Mouse (Mus musculus) heart, postnatal 36 days (tissue): Measurements from ENCODE around the gene 5330417C22Rik. TPM values are rescaled to one million over a fixed set of nuclear protein-coding genes. Genes with fewer than 3 reads are reported as not detected.
"Not testable (repeated sequence)": the region's sequence is repeated elsewhere in the genome, so short reads cannot be mapped to it uniquely, and the experiment has no call there.

Experiments used
- DNase-seq, 2 experiments: peaks; one replicate each; pipeline ENCODE4 v3.0.0; 2021 to 2022
- intact Hi-C: fragments of 180-260 bp; cut with DNase I; formaldehyde crosslinking; loops from one replicate; pipeline ENCODE4 v1.15.1; 2025
- total RNA-seq, 2 experiments: library from RNA; stranded (reverse); gene quantifications; 2 replicates each; pipeline ENCODE4 v1.2.3; 2021

5330417C22Rik gene
- not detected for total RNA-seq

DNA sequence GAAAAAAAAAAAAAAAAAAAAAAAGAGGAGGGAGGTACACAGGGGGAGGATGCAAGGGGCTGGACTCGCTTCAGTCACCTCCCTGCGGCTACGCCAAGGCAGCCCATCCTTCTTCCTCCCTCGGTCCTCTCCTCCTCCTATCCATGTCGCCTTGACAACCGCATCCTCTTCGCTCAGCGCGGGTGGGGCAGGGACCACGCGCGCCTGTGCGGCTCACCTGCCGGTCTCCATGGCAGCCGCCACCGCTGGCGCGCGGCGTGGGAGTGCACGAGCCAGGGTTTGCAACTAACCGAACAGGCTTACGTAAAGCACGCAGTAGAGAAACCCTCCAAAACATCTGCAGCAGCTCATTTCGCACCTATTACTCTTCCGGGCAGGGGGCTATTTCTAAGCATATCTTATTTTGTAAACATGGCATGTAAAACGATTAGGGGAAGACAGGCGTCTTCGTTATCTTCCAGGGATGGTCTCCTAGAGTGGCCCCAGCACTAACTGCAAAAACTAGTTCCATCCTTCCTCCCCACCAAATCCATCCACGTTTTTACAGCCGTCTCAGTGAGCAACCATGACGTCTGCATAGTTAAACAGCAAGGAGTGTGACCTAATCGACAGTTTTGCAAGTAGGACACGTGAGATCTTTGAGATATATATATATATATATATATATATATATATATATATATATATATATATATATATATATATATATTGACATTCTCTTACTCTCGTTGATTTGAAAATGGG is at the start of gene 5330417C22Rik:
5330417C22Rik (minus strand) TSS at position 20 of the 744 bp plus-strand sequence.
- DNase-seq = peak; percentile 4 to 12
- intact Hi-C loops = loop anchor here (1.0 kb wide), 1 partner anchor 18 kb away; no protein-coding TSS in a partner anchor

- intact Hi-C loops = no loop called here
- no peak for DNase-seq
These were observed 48.2 kb upstream of the 5330417C22Rik start for GRCm38 (mm10) chr3:108584580-108584979.

GRCm38 (mm10) chr3:108574018-108574417 is 37.7 kb upstream of the 5330417C22Rik start:
- no peak for DNase-seq
- intact Hi-C loops = loop anchor here (5.0 kb wide), 1 partner anchor 78 kb away; the partner anchor contains the start of gene Clcc1

DNA sequence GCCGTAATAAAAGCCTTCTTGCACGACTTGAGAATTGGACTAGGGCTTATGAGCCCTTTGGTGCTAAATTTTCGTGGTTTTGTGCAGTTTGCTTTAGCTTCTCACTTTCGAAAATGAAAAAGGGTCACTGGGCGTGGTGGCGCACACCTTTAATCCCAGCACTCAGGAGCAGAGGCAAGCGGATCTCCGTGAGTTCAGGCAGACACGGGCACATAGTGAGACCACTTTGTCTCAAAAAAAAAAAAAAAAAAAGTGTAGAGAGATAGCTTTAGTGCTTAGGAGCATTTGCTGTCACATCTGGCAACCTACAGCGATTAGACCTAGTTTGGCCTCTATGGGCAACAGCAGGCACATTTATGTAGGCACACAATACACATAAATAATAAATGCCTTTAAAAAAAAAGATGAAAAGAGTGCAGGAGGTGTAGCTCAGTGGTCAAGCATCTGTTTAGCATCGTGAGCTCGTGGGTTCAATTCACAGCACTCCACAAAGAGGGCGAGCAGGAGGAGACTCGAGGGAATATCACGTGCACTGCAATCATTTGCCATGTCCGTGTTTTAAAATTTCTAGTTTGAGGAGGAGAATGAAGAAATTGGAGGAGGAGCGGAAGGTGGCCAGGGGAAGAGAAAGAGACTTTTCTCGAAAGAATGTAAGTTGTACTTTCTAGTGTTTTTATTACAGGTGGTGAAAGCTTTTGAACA is 36.1 kb upstream of the 5330417C22Rik start:
- DNase-seq = no peak
- intact Hi-C loops = loop anchor here (1.0 to 5.0 kb wide), 2 partner anchors 18 to 80 kb away; partner anchors contain the start of gene Clcc1

GRCm38 (mm10) chr3:108571443-108572294 is 35.3 kb upstream of the 5330417C22Rik start, which contains the start of gene Taf13:
Gene Taf13, plus strand, starts transcription at chr3:108571698.
- peak; percentile 97 to 98 for DNase-seq
- intact Hi-C loops = loop anchor here (1.0 to 5.0 kb wide), 2 partner anchors 17 to 81 kb away; partner anchors contain the start of gene Clcc1

DNA sequence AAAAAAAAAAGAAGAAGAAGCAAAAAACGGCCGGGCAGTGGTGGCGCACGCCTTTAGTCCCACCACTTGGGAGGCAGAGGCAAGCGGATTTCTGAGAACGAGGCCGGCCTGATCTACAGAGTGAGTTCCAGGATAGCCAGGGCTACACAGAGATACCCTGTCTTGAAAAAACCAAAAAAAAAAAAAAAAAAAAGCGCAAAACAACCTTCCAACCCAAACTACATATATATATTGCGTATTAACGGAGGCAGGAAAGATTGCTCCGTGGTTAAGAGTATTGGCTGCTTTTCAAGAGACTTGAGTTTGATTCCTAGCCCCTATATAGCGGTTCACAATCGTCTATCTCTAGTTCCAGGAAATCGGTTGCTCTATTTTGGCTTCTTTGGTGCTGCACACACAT is 34.5 kb upstream of the 5330417C22Rik start:
- intact Hi-C loops = loop anchor here (5.0 kb wide), 1 partner anchor 81 kb away; the partner anchor contains the start of gene Clcc1
- no peak for DNase-seq

DNA sequence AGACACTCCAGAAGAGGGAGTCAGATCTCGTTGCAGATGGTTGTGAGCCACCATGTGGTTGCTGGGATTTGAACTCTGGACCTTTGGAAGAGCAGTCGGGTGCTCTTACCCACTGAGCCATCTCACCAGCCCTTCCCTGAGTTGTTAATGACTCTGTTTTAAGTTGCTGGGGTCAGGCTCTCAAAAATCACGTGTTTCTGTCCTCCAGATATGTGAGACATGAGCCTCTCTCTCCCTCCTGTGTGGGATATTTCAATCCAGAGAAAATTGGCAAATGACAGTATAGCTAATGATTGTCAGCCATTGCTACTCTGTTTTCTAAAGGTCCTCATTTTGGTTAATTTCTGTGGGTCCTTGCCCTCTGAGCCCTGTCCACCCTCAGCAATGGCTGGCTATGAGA is 33.3 kb upstream of the 5330417C22Rik start:
- DNase-seq = not testable (repeated sequence)
- intact Hi-C loops = loop anchor here (5.0 kb wide), 1 partner anchor 83 kb away; the partner anchor contains the start of gene Clcc1

- intact Hi-C loops = no loop called here
- DNase-seq = no peak
These were observed 31.9 kb upstream of the 5330417C22Rik start for GRCm38 (mm10) chr3:108567990-108568877.

- peak; percentile 78 to 83 for DNase-seq
- intact Hi-C loops = loop anchor here (1.0 kb wide), 1 partner anchor 162 kb away; no protein-coding TSS in a partner anchor
These were observed 27.0 kb upstream of the 5330417C22Rik start for GRCm38 (mm10) chr3:108563309-108563708.

- intact Hi-C loops = loop anchor here (1.0 kb wide), 1 partner anchor 162 kb away; no protein-coding TSS in a partner anchor
- DNase-seq = peak; percentile 22 to 42
These were observed 26.5 kb upstream of the 5330417C22Rik start for GRCm38 (mm10) chr3:108562777-108563271.

DNA sequence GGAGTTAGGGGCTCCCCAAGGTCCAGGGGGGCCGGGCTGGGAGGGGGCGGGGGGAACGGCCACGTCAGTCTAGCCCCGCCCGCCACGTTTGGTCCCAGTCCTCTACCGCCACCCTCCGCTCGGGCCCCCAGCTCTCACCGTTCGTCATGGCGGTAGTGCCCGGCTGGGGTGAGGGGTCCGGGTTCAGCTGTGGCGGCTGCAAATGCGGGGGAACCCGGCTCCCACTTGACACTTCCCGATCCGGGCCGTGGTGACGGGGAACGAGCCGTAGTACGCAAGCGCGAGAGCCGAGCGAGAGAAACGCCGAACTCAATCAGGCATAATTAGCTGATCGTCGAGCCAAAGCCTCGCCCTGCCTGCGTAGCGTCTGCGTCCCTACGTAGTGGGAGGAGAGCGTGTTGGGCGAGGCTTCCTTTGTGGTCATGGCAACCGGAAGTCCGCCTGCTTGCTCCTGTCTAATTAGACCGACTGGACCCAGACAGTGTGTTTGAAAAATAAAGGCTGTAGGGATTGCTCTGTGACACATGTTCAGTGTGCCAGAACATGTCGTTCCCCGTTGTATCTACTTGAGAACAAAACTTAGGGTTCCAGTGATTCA is 25.9 kb upstream of the 5330417C22Rik start, which contains the start of gene Tmem167b:
Tmem167b (minus strand) TSS at position 334 of the 598 bp plus-strand sequence.
- peak; percentile 95 to 97 for DNase-seq
- intact Hi-C loops = no loop called here

DNA sequence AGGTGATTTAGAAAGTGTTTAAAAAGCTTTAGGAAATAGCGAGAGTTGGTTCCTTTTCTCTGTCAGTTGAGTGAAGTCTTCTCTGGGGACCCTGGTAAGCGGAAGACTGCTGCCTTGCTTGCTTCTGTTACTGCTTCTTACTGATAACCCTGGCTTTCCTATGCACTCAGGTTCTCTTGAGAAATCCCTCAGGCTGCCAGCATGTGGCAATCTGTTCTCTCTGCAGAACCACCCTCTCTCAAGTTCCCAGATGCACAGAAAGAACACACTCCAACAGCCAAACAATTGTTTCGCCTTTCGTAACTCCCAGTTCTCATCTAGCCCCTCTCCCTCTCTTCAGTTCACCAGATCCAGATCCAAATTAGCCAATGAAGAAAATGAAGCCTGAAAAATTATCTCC is 21.6 kb upstream of the 5330417C22Rik start:
- intact Hi-C loops = loop anchor here (10.0 kb wide), 2 partner anchors 273 to 353 kb away; partner anchors contain the start of genes Cyb561d1 and Sort1
- no peak for DNase-seq

GRCm38 (mm10) chr3:108554587-108555312 is 18.4 kb upstream of the 5330417C22Rik start:
- intact Hi-C loops = loop anchor here (1.0 to 10.0 kb wide), 4 partner anchors 17 to 350 kb away; partner anchors contain the start of genes Cyb561d1 and Sort1
- DNase-seq = peak; percentile 89 to 94

DNA sequence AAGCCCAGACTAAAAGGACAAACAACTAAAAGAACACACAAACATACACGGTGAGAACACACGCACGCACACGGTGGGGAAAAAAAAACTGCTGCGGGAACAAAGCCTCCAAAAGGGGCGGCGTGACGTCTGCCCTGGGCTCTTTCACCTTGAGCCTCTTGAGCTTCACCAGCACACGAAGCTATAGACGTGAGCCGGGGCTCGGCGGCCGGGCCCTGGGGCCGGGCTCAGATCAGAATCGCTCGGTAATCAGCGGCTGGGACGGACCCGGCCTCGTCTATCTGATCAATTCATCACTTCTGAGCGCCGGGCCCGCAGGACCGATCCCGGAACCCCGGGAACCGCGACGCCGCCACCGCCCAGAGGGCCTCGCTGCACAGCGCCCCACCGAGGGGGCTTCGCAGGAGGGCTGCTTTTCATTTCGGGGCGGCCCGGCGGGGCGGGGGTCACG is 17.8 kb upstream of the 5330417C22Rik start:
- no peak for DNase-seq
- intact Hi-C loops = loop anchor here (1.0 to 10.0 kb wide), 4 partner anchors 17 to 349 kb away; partner anchors contain the start of genes Cyb561d1 and Sort1

DNA sequence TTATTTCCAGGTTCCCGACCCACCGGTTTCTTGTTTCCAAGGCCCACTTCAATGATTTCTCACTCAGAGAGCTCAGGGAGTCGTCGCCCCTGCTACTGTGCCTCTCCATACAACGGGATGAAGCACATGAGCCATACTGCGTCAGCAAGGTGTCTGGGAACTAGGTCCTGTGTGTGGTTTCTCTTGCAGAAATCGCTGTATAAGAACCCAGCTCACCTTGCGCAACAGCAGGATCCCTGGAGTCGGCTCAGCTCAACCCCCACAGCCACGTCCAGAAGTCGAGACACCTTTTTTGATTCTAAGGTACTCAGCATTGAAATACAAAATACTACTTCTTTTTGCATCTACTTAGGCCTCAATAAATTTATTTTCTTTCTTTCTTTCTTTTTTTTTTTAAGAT is 6.0 kb upstream of the 5330417C22Rik start:
- intact Hi-C loops = no loop called here
- DNase-seq = no peak

DNA sequence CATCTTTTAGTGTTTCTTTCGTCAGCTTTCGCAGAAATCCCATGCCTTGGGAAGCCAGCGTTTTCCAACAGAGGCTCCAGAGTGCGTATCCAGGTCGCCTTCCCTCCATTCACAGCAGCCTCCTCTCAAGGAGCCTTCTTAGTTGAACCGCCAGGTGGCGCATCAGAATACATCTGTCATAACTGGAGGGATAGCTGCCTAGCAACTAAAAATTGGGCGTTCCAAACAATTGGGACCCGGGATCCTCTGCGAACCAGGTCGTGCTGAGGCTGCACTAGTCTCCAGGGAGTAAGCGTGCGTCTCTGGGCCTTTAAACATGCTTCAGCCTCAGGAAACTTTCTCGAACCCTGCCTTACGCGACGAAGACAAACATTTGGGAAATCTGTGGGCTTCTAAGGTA is 967 bp upstream of the 5330417C22Rik start:
- intact Hi-C loops = loop anchor here (1.0 kb wide), 1 partner anchor 17 kb away; no protein-coding TSS in a partner anchor

GRCm38 (mm10) chr3:108535896-108536516 is 330 bp downstream of the 5330417C22Rik start:
- intact Hi-C loops = no loop called here
- no peak for DNase-seq

More for the DNA sequence above, 967 bp upstream of the 5330417C22Rik start:
- DNase-seq = peak; percentile 80 to 84
